Mouse (Mus musculus): ENCODE measurements around the gene Faap20.
"Not testable (repeated sequence)": the region's sequence is repeated elsewhere in the genome, so short reads cannot be mapped to it uniquely, and the experiment has no call there.

Faap20 gene

DNA sequence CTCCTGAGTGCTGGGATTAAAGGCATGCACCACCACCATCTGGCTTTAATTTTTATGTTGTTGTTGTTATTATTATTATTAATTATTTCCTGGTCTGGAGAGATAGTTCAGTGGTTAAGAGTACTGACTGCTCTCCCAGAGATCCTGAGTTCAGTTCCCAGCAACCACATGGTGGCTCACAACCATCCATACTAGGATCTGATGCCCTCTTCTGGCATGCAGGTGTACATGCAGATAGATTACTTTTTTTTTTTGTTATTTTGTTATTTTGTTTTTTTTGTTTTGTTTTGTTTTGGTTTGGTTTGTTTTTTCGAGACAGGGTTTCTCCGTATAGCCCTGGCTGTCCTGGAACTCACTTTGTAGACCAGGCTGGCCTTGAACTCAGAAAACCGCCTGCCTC, 1.5 kb upstream of the Faap20 start:
- DNase-seq (ENCODE audit: low spot score): not testable (repeated sequence)

DNA sequence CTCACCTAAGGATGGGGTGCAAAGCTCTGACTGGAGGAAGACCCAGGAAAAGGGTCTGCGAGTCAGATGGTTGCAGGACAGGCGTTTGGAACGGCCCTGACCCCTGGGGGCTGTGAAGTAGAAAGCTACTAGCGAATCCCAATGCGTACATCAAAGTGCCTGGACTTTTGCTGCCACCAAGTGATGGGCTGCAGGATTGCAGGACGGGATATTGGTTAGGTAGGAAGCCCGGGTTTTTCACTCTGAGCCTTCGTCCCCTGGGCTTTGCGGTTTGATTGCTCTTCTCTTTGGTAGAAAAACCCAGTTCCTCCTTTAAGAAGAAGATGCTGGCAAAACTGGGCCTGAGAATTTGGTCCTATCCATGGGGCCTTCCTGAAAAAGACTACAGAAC, 350 bp upstream of the Faap20 start:
- peak; percentile 100 for DNase-seq (ENCODE audit: low spot score)

DNA sequence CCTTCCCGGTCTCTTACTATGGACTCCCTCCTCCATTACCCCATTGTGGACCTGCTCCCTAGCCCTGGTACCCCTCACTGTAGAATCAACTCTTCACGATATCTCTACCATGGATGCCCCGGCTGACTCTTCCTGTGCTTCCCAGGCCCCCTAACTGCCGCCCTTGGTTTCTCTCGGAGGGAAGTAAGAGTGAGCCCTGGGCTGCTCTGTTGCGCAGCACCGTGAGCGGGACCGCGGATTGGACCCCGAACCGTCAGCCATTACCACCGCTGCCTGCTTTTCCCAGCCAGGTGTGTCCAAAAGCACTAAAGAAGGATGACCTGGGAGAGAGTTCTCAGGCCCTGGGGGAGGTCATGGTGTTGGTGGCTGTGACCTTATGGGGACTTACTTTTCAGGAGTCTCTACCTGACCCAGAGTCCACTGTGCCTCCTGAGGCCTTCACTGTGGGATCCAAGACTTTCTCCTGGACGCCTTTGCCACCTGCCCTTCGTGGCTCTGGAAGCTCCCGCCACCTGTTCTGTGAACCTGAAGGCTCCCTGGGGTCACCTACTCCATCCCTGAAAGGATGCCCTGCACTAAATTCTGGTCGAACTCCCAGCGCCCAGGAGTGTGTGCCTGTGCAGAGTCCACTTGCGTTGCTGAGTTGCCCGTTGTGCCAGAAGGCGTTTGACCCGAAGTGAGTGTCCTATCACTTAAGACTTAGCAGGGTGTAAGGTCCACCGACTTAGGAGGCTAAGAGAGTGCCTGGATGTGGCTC, 937 bp downstream of the Faap20 start:
- DNase-seq (ENCODE audit: low spot score): peak; percentile 20

DNA sequence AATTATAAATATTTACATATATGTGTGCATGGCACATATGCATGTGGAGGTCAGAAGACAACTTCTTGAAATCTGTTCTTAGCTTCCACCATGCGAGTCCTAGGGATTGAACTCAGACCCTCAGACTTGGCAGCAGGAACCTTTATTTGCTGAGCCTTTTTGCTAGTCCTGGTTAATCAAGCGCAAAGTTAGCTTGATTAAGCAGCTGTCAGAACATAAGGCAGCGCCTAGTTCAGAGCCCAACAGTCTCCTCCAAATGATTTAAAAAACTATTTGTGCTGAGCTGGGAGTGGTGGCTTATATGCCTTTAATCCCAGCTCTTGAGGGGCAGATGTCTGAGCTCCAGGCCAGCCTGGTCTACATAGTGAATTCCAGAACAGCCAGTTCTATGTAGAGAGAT, 1.5 kb downstream of the Faap20 start:
- DNase-seq (ENCODE audit: low spot score): no peak

DNA sequence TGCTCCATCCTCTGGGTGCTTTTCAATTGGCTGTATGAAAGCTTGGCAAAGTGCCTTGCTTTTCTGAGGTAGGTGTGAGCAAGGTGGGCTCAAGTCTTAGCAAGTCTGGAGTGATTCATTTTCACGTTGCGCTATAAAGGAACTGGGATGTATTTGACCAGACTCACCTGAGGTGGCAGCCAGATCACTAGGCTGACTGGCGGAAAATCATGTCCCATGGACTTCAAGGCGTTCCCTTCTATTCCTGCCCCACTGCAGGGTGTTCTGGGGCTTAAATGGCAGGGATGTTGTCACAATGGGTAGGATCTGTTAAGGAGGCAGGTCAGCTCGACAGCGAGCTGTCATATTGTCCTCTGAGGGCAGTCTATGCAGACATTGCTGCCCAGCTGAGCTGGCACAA, 2.7 kb downstream of the Faap20 start:
- no peak for DNase-seq (ENCODE audit: low spot score)

DNA sequence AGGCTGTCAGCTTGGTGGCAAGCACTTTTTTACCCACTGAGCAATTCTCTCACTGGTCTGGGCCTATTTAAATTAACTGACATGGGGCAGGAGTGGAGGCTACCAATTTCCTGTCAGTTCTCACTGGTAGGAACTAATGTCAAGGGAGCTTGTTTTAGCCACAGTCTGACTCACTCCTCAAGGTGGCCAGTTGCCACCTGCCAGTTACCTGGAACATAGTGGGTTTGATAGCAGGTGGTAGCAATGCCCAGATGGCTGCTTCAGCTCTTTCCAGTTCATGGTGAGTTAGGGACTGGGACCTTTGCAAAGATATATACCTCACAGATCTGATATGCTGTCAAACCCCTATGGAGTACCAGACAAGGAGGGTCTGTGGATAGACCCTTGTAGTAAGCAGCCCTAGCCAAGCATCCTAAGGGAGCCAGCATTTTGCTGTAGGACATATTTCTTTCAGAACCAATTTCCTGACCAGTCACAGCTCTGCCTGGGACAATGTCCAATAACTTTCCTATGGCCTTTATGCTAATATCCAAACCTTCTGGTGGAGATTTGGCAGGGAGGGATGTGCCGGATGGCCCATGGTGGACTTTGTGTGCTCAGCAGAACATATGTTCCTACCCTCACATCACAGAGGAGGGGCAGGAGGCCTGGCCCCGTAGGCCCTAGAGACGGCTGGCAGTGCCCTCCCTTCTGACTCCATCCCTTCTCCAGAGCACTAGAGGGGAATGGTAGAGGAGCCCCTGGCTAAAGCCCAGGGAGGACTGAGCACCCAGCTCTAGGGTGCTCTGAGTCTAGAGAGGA, 15.1 kb downstream of the Faap20 start:
- DNase-seq (ENCODE audit: low spot score): no peak

DNA sequence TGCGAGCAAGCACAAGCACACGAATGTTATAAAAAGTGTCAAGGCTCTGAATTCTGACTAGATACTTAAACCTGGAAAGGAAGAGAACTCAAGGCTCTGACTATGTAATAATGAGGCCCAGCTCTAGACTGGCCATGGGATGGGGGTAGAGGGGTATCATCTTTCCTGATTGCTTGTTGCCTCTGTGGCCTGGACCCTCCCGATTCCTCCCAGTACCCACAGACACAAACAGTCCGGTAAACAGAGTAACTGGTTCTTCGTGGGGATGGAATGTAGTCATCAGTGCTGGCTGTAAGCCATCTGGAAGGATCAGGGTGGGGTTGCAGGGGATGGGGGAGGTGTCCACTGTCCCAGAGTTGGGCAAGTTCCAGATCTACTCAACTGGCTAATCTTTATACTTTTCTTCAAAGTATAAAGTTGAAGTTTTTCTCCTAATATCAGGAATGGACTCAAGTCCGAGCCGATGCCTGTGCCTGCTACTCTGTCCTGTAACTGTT, 17.5 kb downstream of the Faap20 start:
- DNase-seq (ENCODE audit: low spot score): no peak

DNA sequence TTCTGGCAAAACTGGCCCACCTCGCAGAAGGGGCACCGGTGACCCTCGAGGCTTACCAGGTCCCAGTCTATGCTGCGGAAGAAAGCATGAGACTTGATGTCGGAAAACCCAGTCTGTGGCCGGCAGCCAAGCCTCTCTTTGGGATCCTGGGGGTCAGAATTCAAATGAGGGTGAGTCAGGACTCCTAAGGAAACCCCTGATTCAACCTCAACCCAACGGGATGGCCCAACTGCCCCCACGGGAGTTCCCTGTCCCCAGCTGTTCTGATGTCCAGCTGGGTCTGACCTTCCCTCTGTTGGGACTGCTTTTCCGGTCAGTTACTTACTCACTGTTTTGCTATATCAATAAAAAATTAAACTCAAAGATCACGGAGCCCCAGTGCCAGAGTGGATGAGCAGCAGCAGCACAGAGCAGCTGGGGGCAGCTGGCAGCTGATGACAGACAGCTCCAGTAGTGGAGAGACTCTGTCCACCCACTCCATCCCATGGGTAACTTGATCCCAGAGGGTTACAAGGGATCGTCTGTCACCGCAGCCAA, 18.1 kb downstream of the Faap20 start:
- DNase-seq (ENCODE audit: low spot score): peak; percentile 49

DNA sequence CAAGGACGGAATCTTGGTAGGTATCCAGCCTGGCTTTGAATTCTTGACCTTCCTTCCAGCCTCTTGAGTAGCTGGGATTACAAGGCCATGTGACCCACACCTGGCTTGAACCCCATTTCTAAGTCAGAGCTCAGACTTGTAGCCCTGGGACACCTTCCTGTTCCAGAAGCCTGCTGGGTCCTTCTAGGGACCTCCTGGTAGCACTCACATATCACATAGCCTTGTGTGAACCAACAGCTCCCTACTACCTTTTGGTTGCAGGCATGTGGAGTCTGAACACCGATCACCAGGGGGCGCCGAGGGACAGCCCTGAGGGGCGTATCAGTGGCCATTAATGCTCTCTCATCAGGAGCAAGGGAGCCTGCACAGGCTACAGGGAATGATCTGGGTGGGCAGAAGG, 18.8 kb downstream of the Faap20 start:
- peak; percentile 78 for DNase-seq (ENCODE audit: low spot score)

DNA sequence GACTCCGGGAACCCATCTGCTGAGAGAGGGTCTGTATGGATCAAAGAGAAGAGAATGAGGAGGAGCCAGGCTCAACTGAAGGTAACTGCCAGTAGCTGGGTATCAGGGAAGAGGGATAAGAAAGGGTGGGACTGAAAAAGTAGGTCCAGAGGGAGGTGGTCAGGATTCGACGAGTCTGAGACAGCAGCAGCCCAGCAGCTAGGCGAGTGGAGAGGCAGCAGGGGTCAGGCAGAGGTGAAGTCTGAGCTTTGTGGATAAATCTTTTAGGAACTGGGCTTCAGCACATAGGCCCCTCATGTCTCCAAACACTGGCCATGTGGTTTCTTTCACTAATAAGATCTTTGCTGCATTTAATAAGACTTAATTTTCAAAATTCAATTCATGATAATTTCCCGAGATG, 24.8 kb downstream of the Faap20 start:
- DNase-seq (ENCODE audit: low spot score): no peak

DNA sequence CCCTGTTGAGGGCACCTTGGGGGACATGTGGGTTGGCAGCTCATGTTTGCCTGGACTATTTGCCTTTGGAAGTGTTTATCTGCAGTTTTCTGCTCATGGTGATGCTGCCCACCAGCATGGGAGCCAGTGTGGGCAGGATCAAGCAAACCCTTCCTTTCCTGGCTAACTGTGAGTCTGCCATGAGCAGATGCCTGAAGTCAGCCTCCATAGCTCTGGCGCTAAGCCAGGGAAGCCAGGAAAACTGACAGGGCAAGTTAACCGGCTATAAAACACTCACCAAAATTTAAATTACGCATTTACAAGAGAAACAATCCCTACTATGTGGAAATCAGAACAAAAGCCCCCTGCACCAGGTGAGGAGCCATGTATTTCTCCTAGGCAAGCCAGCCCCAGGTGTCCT, 25.2 kb downstream of the Faap20 start:
- DNase-seq (ENCODE audit: low spot score): no peak

DNA sequence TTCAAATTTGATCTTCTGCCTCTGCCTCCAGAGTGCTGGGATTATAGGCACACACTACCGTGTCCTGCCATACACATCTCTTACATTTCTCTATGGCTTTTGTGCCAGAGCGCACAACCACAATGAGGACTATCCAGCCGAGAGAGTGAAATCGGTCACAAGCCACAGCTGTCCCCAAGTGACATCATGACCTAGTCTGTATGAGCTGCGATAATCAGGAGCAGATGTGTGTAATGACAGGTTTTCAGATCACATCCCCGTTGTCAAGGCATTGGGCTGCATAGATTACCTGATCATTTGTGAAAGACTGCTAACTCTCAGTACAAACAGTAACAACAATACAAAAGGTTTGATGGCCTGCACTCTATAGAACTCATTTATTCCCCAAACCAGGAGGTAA, 28.4 kb downstream of the Faap20 start:
- peak; percentile 63 for DNase-seq (ENCODE audit: low spot score)

DNA sequence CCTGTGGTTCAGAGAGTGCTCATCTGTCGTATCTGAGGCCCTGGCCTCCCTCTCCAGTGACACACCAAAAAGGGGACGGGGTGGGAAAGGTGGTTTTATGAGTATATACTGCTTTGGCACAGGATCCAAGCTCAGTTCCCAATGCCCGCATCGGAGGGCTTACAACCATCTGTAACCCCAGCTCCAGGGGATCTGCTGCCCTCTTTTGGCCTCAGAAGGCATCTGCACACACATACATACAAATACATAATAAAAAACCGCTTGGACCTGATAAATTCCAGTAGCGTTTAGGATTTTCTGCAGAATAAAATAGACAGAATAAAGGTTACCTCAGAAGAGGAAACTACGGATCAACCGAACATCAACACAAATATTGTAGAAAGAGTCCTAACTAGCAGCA, 29.5 kb downstream of the Faap20 start:
- peak; percentile 49 for DNase-seq (ENCODE audit: low spot score)

DNA sequence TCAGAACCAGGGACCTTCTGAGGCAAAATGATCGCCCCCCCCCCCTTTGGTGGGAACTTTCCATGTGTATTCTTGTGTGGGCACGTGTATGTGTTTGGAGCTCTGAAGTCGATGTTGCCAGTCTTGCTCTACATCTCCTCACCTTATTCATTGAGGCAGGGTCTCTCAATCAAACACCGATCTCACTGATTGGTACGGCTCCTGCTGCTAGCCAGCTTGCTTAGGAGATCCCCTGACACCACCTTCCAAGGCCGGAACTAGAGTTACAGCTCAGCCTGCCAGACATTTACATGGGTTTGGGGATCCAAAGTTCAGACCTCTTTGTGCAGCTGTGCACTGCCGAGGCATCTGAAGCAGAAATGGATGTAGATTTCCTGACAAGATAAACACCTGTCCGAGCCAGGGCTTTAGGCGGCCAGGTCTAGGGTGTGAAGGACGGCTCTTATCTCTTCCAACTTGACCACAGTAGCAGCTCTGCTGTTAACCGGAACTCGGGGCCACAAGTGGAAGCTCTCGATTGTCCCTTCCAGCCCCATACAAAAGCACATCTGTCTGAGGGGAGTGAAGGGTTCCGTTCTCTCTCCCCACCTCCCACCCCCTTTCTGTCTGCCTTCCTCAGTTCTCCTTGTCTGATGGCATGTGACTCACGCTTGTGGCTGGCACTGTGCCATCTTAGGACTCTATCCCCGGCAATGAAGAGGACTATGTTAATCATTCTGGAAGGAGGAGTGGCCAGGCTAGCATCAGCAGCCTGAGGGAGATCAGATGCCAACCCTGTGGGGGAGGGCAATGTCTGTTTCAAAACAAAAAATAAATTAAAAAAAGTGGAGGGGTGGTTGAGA, 30.5 kb downstream of the Faap20 start:
- no peak for DNase-seq (ENCODE audit: low spot score)

DNA sequence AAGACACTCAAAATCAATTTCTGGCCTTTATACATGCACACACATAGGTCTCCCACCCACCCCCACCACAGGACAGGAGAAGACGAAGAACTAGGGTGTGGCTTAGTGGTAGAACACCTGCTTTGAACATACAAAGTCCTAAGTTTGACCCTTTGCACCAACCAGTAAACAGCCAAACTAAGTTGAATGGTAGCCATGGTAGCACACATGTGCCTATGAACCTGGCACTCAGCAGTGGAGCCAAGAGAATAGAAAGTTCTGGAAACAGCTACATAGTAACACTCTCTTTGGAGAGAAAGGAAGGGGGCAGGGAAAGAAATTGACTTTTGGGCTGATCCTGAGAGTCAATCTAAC, 31.1 kb downstream of the Faap20 start:
- DNase-seq (ENCODE audit: low spot score): no peak

DNA sequence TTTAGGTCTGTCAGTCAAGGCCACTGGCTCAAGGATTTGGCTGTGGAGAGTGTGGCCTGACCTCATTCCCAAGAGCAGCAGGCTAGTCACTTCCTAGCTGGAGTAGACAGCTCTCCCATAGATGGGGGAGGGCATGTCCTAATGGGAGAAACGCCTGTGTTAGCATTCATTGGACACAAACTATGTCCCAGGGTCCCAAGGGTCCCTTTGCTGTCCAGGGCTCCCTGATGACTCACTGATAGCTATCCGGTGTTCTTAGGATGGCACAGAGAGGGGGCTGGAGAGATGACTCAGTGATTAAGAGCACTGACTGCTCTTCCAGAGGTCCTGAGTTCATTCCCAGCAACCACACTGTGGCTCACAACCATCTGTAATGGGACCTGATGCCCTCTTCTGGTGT, 31.6 kb downstream of the Faap20 start:
- no peak for DNase-seq (ENCODE audit: low spot score)

DNA sequence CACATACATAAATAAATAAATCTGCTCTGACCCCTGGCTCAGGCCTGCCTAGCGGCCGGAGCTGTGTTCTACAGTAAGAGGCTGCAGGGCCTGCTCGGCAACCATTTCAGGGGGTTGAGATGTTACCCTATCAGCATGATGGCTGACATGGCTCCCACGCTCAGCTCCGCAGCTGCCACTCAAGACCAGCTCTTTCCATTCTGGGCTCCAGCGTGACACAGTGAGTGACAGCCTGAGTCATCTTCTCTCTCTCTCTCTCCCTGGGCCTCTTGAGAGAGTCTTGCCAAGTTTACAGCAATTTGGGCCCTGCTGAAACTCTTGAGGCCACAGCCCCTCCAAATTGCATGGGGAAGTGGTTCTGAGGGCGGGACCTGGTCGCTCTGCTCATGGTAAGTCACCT, 32.0 kb downstream of the Faap20 start:
- no peak for DNase-seq (ENCODE audit: low spot score)

DNA sequence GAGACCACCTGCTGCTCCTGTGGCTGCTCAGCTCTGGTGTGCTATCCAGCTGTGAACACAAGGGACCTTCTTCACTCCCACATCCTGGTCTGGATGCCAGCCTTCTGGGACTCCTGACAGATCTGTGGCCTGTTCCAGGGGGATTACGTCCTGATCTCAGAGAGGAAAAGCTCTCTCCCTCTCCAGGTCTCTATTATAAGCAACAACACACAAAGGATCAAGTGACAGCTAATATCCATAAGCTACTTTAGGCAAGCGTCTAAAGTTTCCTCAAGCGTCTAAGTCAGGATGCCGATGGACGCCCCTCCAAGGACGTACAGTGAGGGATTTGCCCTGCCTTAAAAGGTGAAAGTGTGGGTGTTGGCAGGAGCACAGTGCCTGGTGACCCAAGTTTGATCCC, 32.6 kb downstream of the Faap20 start:
- DNase-seq (ENCODE audit: low spot score): no peak

DNA sequence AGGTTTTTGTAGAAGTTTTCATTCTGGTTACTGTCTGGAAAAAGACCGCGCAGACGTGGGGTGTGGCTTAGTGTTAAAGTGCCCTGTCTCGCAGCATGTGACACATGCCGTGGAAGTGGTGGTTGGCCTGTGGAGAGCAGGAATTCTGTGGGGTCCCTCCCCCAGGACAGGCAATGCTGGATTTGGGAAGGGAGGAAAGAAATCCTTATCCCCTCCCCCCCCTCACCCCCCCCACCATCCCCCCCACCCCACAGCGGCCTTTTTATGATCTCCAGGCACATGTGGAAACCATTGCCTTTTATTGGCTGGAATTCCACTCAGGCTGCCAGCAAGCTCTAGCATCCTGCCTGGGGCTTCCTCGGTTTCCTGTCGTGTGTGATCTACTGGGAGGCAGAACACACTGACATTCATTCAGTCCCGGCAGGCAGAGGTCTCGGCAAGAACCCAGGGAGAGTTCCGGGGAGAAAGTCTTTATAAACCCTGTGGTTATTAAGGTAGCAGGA, 33.5 kb downstream of the Faap20 start:
- peak; percentile 73 for DNase-seq (ENCODE audit: low spot score)

DNA sequence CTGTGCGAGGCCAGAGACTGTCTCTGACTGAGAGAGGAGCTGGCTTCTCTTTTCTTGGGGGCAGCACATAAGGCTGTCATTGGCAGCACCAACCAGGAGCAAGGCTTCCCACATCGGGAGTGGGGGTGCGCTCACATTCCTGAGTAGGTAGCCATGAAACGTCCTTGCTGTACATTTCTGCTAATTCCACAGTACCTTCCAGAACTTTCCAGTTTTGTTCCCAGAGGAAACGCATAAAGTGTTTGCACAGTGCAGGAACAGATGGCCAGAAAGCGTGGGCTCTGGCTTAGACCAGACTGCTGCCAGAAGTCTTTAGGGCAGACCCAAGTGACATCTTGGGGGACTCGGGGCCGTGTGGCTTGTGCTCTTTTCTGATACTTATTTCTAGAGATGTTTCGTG, 34.0 kb downstream of the Faap20 start:
- DNase-seq (ENCODE audit: low spot score): no peak

DNA sequence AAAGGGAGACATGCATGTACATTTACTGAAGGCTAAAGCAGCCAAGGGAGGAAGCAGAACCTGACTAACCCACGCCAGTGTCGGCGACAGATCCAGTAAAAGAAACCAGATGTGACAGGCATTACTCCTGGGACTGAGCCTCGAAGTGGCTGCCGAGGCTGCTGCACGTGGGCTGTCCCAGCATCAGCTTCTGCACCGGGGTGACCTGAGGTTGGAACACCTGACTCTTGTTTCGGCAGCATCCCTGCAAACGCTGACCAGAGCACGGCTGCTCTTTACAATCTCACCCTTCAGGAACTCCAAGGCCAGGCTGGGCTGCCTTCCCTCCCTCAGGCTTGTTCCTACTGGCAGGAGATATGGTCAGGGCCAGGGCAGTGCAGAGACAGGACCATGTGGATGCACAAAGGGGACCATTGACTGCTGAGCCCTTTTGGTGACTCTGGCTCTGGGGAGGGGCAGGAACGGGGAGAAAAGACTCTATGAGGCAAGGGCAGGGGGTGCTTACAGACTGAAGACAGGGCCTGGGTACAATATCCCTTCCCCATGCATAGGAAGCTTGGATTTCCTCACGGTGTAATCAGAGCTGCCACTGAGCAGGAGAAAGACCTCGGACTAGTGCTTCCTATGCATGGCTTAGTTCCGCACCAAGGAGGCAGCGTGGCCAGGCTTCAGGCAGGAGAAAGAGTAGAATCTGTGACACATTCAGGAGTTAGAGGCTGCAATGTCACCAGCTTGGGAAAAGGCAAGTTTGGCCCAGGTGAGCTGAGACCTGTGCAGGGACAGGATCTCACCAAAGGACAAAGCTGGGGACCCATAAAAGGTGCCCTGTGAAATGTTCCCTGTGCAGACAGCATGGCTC, 35.1 kb downstream of the Faap20 start:
- peak; percentile 39 for DNase-seq (ENCODE audit: low spot score)

All from embryo, embryonic 10.5 days (tissue).